Mouse (Mus musculus) heart, adult 2 months (tissue): ENCODE results near the gene Prr14.

ENCODE experiments used
- CTCF ChIP-seq: fragments of 200-600 bp; IDR thresholded peaks from 2 replicates; pipeline ENCODE4 v1.8.1; 2022; ENCODE audit warnings: antibody characterized with exemption, mild to moderate bottlenecking, moderate library complexity
- POLR2A ChIP-seq: fragments of 200-500 bp; IDR thresholded peaks from 2 replicates; pipeline ENCODE4 v1.6.1; 2011; ENCODE audit warnings: mild to moderate bottlenecking, low read depth, low read length, control low read depth; ENCODE audit not compliant: insufficient read depth

DNA sequence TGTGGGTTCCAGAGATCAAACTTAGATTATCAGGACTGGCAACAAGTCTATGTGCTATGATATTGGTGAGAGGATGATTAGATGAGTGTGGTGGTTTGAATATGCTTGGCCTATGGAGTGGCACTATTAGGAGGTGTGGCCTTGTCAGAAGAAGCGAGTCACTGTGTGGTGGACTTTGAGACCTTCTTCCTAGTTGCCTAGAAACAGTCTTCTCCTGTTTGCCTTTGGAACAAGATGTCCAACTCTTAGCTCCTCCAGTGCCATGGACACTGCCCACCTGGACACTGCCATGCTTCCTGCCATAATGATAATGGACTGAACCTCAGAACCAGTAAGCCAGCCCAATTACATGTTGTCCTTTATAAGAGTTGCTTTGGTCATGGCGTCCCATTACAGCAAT is 33.5 kb upstream of the Prr14 start:
- TF ChIP-seq CTCF = no peak
- TF ChIP-seq POLR2A = no peak
